Mouse (Mus musculus): ENCODE data around the gene A530064D06Rik. TPM values are rescaled to one million over a fixed set of nuclear protein-coding genes. Genes with fewer than 3 reads are reported as not detected.
A peak's percentile ranks its signal among the peaks of the same experiment; 100 is the strongest.

The A530064D06Rik gene
- polyA plus RNA-seq, 1 experiment, result 0.07 TPM

DNA sequence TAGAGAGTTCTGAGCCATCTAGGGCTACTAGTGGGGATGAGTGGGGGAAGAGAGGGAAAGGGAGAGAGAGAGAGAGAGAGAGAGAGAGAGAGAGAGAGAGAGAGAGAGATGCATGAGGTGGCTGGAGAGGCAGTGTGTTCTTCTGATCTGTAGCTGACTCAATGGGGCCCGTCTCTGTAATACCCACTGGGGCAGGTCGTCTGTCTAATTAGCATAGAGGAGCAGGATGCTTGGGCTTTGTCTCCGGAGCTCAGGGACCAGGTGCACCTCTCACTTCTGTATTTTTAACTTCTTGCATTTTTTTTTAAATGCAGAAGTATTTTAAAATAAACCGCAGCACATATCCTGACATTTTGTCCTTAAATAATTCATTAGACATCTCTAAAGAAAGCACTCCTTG, 59.7 kb downstream of the A530064D06Rik start:
- Histone ChIP-seq H3K4me1 (ENCODE audit: control insufficient read depth, insufficient read depth, low read length) (no peaks in the 10 kb centered on the region), H3K27ac (ENCODE audit: insufficient read depth, low read length) (no peak overlapping the region), H3K27me3 (ENCODE audit: control insufficient read depth, insufficient read depth, low read length) (no peaks in the 10 kb centered on the region), H3K4me3 (replicated peaks; ENCODE audit: insufficient read depth, low read depth, low read length) (no peak overlapping the region)
- WGBS, result 51% methylated on average over 4 of the region's 4 CpGs
- no peak for DNase-seq
- TF ChIP-seq POLR2A (IDR thresholded peaks at IDR 0.05; ENCODE audit: borderline replicate concordance, insufficient read depth, low read length) (no peak), CTCF (IDR thresholded peaks at IDR 0.05; ENCODE audit: borderline replicate concordance, insufficient read depth, low read depth, low read length) (no peak)

DNA sequence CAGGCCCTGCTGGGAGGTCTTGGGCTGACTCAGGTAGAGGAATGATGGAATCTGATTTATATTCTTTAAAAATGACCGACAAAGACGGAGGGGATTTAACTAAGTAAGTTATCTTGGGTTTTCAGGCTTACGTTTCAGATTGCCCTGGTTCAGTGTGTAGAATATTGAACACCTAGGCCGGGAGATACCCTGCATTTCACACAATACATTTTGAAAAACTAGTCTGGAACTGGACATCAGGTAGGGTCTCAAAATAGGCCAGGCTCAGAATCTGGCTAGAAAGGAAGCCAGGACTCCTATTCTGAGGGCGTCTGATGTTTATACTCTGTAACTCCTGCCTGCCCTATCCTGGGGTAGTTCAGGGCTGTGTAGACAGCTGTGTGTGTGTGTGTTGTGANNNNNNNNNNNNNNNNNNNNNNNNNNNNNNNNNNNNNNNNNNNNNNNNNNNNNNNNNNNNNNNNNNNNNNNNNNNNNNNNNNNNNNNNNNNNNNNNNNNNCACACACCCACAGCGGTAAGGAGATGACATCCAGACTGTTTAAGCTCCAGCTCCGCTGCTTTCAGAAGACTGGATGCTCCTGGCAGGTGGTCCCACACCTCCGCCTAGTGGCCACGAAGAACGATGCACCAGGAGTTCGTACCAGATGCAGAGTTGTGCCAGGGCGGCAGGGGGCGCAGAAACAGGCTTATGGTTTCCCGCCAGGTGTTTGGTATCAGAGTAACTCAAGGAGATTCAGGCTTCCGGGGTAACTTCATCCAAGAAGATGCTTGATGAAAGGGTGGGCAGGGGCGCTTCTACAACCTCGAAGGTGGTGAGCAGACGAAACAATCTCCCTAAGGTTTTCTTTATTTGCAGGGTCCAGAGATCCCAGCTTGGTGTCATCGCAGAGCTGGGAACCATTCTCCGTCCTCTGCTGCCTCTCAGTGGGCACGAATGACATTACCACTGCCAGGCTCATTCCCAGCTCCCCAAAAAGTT, 66.3 kb downstream of the A530064D06Rik start:
- TF ChIP-seq POLR2A (IDR thresholded peaks at IDR 0.05; ENCODE audit: borderline replicate concordance, insufficient read depth, low read length) (no peak), CTCF (IDR thresholded peaks at IDR 0.05; ENCODE audit: borderline replicate concordance, insufficient read depth, low read depth, low read length) (peak; percentile 86)
- Histone ChIP-seq H3K4me1 (ENCODE audit: control insufficient read depth, insufficient read depth, low read length) (peaks cover 4% of the 10 kb centered on the region; the same call in 1 of the 2 replicates), H3K27me3 (ENCODE audit: control insufficient read depth, insufficient read depth, low read length) (peaks cover 2% of the 10 kb centered on the region; the same call in 1 of the 2 replicates), H3K4me3 (replicated peaks; ENCODE audit: insufficient read depth, low read depth, low read length) (peak overlapping the region; percentile 16), H3K27ac (ENCODE audit: insufficient read depth, low read length) (no peak overlapping the region)
- WGBS, result 18% methylated on average over 20 of the region's 21 CpGs
- DNase-seq, result peak; percentile 75 to 81

DNA sequence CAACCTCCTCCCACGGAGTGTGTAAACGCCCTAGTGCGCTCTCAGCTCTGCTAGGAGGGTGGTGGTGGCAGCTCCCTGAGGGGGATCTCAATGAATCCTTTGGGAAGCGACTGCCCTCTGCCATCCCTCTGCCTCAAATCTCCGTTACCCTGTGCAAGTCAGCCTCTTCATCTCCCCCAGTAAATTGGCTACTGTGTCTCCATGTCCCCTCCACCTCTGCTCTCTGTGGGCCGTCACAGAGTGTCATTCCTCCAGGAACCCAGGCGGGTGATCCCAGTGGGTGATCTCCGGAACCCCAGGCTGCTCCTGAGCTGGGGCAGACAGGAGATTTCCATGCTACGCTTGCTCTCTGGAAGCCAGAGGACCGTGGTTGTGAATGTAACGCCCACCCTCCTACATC, 67.8 kb downstream of the A530064D06Rik start:
- no peak for DNase-seq
- H3K4me3 ChIP-seq (replicated peaks; ENCODE audit: insufficient read depth, low read depth, low read length), result no peak overlapping the region
- peaks cover 2% of the 10 kb centered on the region; the same call in 1 of the 2 replicates for H3K27me3 ChIP-seq (ENCODE audit: control insufficient read depth, insufficient read depth, low read length)
- H3K4me1 ChIP-seq (ENCODE audit: control insufficient read depth, insufficient read depth, low read length), result peaks cover 4% of the 10 kb centered on the region; the same call in 1 of the 2 replicates
- 19% methylated on average over 11 of the region's 11 CpGs for WGBS
- no peak overlapping the region for H3K27ac ChIP-seq (ENCODE audit: insufficient read depth, low read length)
- no peak for TF ChIP-seq POLR2A (IDR thresholded peaks at IDR 0.05; ENCODE audit: borderline replicate concordance, insufficient read depth, low read length)
- TF ChIP-seq CTCF (IDR thresholded peaks at IDR 0.05; ENCODE audit: borderline replicate concordance, insufficient read depth, low read depth, low read length), result no peak

Other genes starting within 250 kb of the A530064D06Rik start
- 52.4 and 55.4 TPM in 2 replicates for gene Foxp4, start 242.6 kb downstream of the A530064D06Rik start, polyA plus RNA-seq (2012; rRNA removed)
- gene 1700122O11Rik, start 129.0 kb downstream of the A530064D06Rik start, polyA plus RNA-seq (2012; rRNA removed), result not detected in 2 replicates
- 0.13 TPM in 2 replicates for gene 1700067P10Rik, start 78.0 kb downstream of the A530064D06Rik start, polyA plus RNA-seq (2012; rRNA removed)
- gene 9830107B12Rik, start 21.0 kb downstream of the A530064D06Rik start, polyA plus RNA-seq (2012; rRNA removed), result not detected in 2 replicates
- 0.03 and 0.05 TPM in 2 replicates for gene Trem1, start 65.5 kb upstream of the A530064D06Rik start, polyA plus RNA-seq (2012; rRNA removed)
- gene Trem3, start 80.5 kb upstream of the A530064D06Rik start, polyA plus RNA-seq (2012; rRNA removed), result not detected in 2 replicates
- 0.21 TPM in 1 of 2 replicates, not detected in the other for gene Treml4, start 97.0 kb upstream of the A530064D06Rik start, polyA plus RNA-seq (2012; rRNA removed)
- gene Treml2, start 132.2 kb upstream of the A530064D06Rik start, polyA plus RNA-seq (2012; rRNA removed), result 0.25 TPM in 2 replicates
- 0.02 and 0.11 TPM in 2 replicates for gene B430306N03Rik, start 148.9 kb upstream of the A530064D06Rik start, polyA plus RNA-seq (2012; rRNA removed)
- 8.6 and 12.2 TPM in 2 replicates for gene Trem2, start 179.1 kb upstream of the A530064D06Rik start, polyA plus RNA-seq (2012; rRNA removed)
- 0.11 and 0.27 TPM in 2 replicates for gene Treml1, start 192.6 kb upstream of the A530064D06Rik start, polyA plus RNA-seq (2012; rRNA removed)
- 20.3 and 28.1 TPM in 2 replicates for gene Nfya, start 242.6 kb upstream of the A530064D06Rik start, polyA plus RNA-seq (2012; rRNA removed)
- 27.4 and 27.6 TPM in 2 replicates for gene Oard1, start 242.7 kb upstream of the A530064D06Rik start, polyA plus RNA-seq (2012; rRNA removed)